Mouse (Mus musculus): ENCODE results near the gene Erbb3. TPM values are rescaled to one million over a fixed set of nuclear protein-coding genes. Genes with fewer than 3 reads are reported as not detected.
"Not testable (repeated sequence)": the region's sequence is repeated elsewhere in the genome, so short reads cannot be mapped to it uniquely, and the experiment has no call there.

Erbb3 gene
- polyA plus RNA-seq, 1 experiment from 2014 or later = 18.6 TPM

GRCm38 (mm10) chr10:128614934-128615333, 25.5 kb upstream of the Erbb3 start:
- Histone ChIP-seq H3K4me3 (ENCODE audit: low read depth, low read length) (no peak overlapping the region), H3K27me3 (ENCODE audit: control insufficient read depth, insufficient read depth, low read length) (no peaks in the 10 kb centered on the region), H3K4me1 (replicated peaks; ENCODE audit: control insufficient read depth, insufficient read depth) (no peaks in the 10 kb centered on the region), H3K4me2 (replicated peaks; ENCODE audit: low read depth) (no peak overlapping the region), H3K9me3 (ENCODE audit: control insufficient read depth, low read length) (no peaks in the 10 kb centered on the region), H3K9ac (ENCODE audit: low read length) (no peak overlapping the region), H3K36me3 (ENCODE audit: control insufficient read depth, insufficient read depth, low read length) (no peaks in the 10 kb centered on the region), H3K27ac (replicated peaks) (no peak overlapping the region)
- ATAC-seq (ENCODE audit: low FRiP score, low TSS enrichment) = no peak
- TF ChIP-seq EP300 (optimal IDR thresholded peaks at IDR 0.05) = no peak
- TF ChIP-seq CTCF (IDR thresholded peaks at IDR 0.05; ENCODE audit: low read depth) = peak; percentile 58
- WGBS = 61% methylated on average over 3 of the region's 3 CpGs
- DNase-seq (ENCODE audit: low spot score) = no peak

- not testable (repeated sequence) for H3K4me3 ChIP-seq (ENCODE audit: low read depth, low read length); H3K27ac ChIP-seq (replicated peaks); H3K27me3 ChIP-seq (ENCODE audit: control insufficient read depth, insufficient read depth, low read length); H3K4me2 ChIP-seq (replicated peaks; ENCODE audit: low read depth); H3K9me3 ChIP-seq (ENCODE audit: control insufficient read depth, low read length); H3K9ac ChIP-seq (ENCODE audit: low read length); H3K36me3 ChIP-seq (ENCODE audit: control insufficient read depth, insufficient read depth, low read length); ATAC-seq (ENCODE audit: low FRiP score, low TSS enrichment); H3K4me1 ChIP-seq (replicated peaks; ENCODE audit: control insufficient read depth, insufficient read depth); DNase-seq (ENCODE audit: low spot score)
- WGBS = 49% methylated on average over 4 of the region's 4 CpGs
Measured at GRCm38 (mm10) chr10:128613820-128614219, 24.4 kb upstream of the Erbb3 start.

- Histone ChIP-seq H3K4me1 (replicated peaks; ENCODE audit: control insufficient read depth, insufficient read depth) (no peaks in the 10 kb centered on the region), H3K4me2 (replicated peaks; ENCODE audit: low read depth) (no peak overlapping the region), H3K4me3 (ENCODE audit: low read depth, low read length) (no peak overlapping the region), H3K27me3 (ENCODE audit: control insufficient read depth, insufficient read depth, low read length) (no peaks in the 10 kb centered on the region), H3K9ac (ENCODE audit: low read length) (0 out of 2 replicates have a peak overlapping the region, but pooled peaks have one; percentile 8), H3K9me3 (ENCODE audit: control insufficient read depth, low read length) (no peaks in the 10 kb centered on the region), H3K27ac (replicated peaks) (no peak overlapping the region), H3K36me3 (ENCODE audit: control insufficient read depth, insufficient read depth, low read length) (no peaks in the 10 kb centered on the region)
- ATAC-seq (ENCODE audit: low FRiP score, low TSS enrichment) (no peak), DNase-seq (ENCODE audit: low spot score) (no peak)
- 41% methylated on average over 6 of the region's 6 CpGs for WGBS
- no peak for TF ChIP-seq CTCF (IDR thresholded peaks at IDR 0.05; ENCODE audit: low read depth)
- TF ChIP-seq EP300 (optimal IDR thresholded peaks at IDR 0.05) = no peak
Measured at GRCm38 (mm10) chr10:128613154-128613440, 23.6 kb upstream of the Erbb3 start.

GRCm38 (mm10) chr10:128612433-128613153, 23.1 kb upstream of the Erbb3 start:
- Histone ChIP-seq H3K36me3 (ENCODE audit: control insufficient read depth, insufficient read depth, low read length) (no peaks in the 10 kb centered on the region), H3K4me3 (ENCODE audit: low read depth, low read length) (no peak overlapping the region), H3K4me2 (replicated peaks; ENCODE audit: low read depth) (no peak overlapping the region), H3K4me1 (replicated peaks; ENCODE audit: control insufficient read depth, insufficient read depth) (no peaks in the 10 kb centered on the region), H3K9ac (ENCODE audit: low read length) (0 out of 2 replicates have a peak overlapping the region, but pooled peaks have one; percentile 8), H3K27me3 (ENCODE audit: control insufficient read depth, insufficient read depth, low read length) (no peaks in the 10 kb centered on the region), H3K9me3 (ENCODE audit: control insufficient read depth, low read length) (no peaks in the 10 kb centered on the region), H3K27ac (replicated peaks) (no peak overlapping the region)
- TF ChIP-seq EP300 (optimal IDR thresholded peaks at IDR 0.05) (no peak), CTCF (IDR thresholded peaks at IDR 0.05; ENCODE audit: low read depth) (peak; percentile 94)
- WGBS = 14% methylated on average over 16 of the region's 16 CpGs
- peak; percentile 62; the same call in 1 of the 2 replicates for ATAC-seq (ENCODE audit: low FRiP score, low TSS enrichment)
- DNase-seq (ENCODE audit: low spot score) = peak; percentile 85

- no peak for ATAC-seq (ENCODE audit: low FRiP score, low TSS enrichment)
- no peaks in the 10 kb centered on the region for H3K4me1 ChIP-seq (replicated peaks; ENCODE audit: control insufficient read depth, insufficient read depth)
- H3K27me3 ChIP-seq (ENCODE audit: control insufficient read depth, insufficient read depth, low read length) = no peaks in the 10 kb centered on the region
- no peaks in the 10 kb centered on the region for H3K36me3 ChIP-seq (ENCODE audit: control insufficient read depth, insufficient read depth, low read length)
- DNase-seq (ENCODE audit: low spot score) = no peak
- H3K27ac ChIP-seq (replicated peaks) = no peak overlapping the region
- no peak for TF ChIP-seq CTCF (IDR thresholded peaks at IDR 0.05; ENCODE audit: low read depth)
- TF ChIP-seq EP300 (optimal IDR thresholded peaks at IDR 0.05) = no peak
- no peaks in the 10 kb centered on the region for H3K9me3 ChIP-seq (ENCODE audit: control insufficient read depth, low read length)
- no peak overlapping the region for H3K4me2 ChIP-seq (replicated peaks; ENCODE audit: low read depth)
- no peak overlapping the region for H3K9ac ChIP-seq (ENCODE audit: low read length)
- no peak overlapping the region for H3K4me3 ChIP-seq (ENCODE audit: low read depth, low read length)
- WGBS = 28% methylated on average over 2 of the region's 2 CpGs
Measured at GRCm38 (mm10) chr10:128606483-128606882, 17.0 kb upstream of the Erbb3 start.

- DNase-seq (ENCODE audit: low spot score) (no peak), ATAC-seq (ENCODE audit: low FRiP score, low TSS enrichment) (no peak)
- Histone ChIP-seq H3K4me2 (replicated peaks; ENCODE audit: low read depth) (no peak overlapping the region), H3K27ac (replicated peaks) (no peak overlapping the region), H3K4me3 (ENCODE audit: low read depth, low read length) (no peak overlapping the region), H3K27me3 (ENCODE audit: control insufficient read depth, insufficient read depth, low read length) (no peaks in the 10 kb centered on the region), H3K4me1 (replicated peaks; ENCODE audit: control insufficient read depth, insufficient read depth) (no peaks in the 10 kb centered on the region), H3K9ac (ENCODE audit: low read length) (no peak overlapping the region), H3K9me3 (ENCODE audit: control insufficient read depth, low read length) (no peaks in the 10 kb centered on the region), H3K36me3 (ENCODE audit: control insufficient read depth, insufficient read depth, low read length) (no peaks in the 10 kb centered on the region)
- no peak for TF ChIP-seq CTCF (IDR thresholded peaks at IDR 0.05; ENCODE audit: low read depth)
- TF ChIP-seq EP300 (optimal IDR thresholded peaks at IDR 0.05) = no peak
- WGBS = 69% methylated on average over 4 of the region's 4 CpGs
Measured at GRCm38 (mm10) chr10:128602470-128603128, 13.1 kb upstream of the Erbb3 start.

All from stomach, postnatal 0 days (tissue).